Mouse (Mus musculus): ENCODE results near the gene Fig4. TPM values are rescaled to one million over a fixed set of nuclear protein-coding genes. Genes with fewer than 3 reads are reported as not detected.

Fig4 gene
- total RNA-seq, 1 experiment = 24.6 TPM

GRCm38 (mm10) chr10:41218897-41219296 is 84.2 kb downstream of the Fig4 start:
- H3K4me1 ChIP-seq (ENCODE audit: control insufficient read depth in 2 of 2, insufficient read depth in 2 of 2, low read length in 2 of 2, poor library complexity in 1 of 2) = no peaks in the 10 kb centered on the region
- no peaks in the 10 kb centered on the region; the same call in 1 of the 2 replicates for H3K36me3 ChIP-seq (ENCODE audit: control insufficient read depth, insufficient read depth, low read length, poor library complexity, severe bottlenecking)
- TF ChIP-seq HCFC1 (IDR thresholded peaks at IDR 0.05; ENCODE audit: borderline replicate concordance, insufficient read depth, low read length) = no peak
- no peak for TF ChIP-seq MAFK (IDR thresholded peaks at IDR 0.05; ENCODE audit: insufficient read depth, low read depth, low read length)
- no peak for TF ChIP-seq ZC3H11A (IDR thresholded peaks at IDR 0.05; ENCODE audit: borderline replicate concordance, low read depth, low read length)
- TF ChIP-seq ZNF384 (IDR thresholded peaks at IDR 0.05; ENCODE audit: low read depth, low read length) = no peak
- TF ChIP-seq CHD2 (IDR thresholded peaks at IDR 0.05; ENCODE audit: low read depth, low read length) = no peak
- in situ Hi-C loops (cut with MboI; ENCODE audit: low sequenced_read_pairs in 2 of 2, unreplicated experiment in 2 of 2) = no loop called here
- H3K27ac ChIP-seq (ENCODE audit: insufficient read depth, low read depth, low read length, poor library complexity, severe bottlenecking) = no peak overlapping the region
- no peak overlapping the region for H3K4me3 ChIP-seq (ENCODE audit: insufficient read depth in 1 of 2, low read depth in 1 of 2, low read length in 2 of 2, poor library complexity in 1 of 2, severe bottlenecking in 1 of 2)
- no peaks in the 10 kb centered on the region for H3K9me3 ChIP-seq (ENCODE audit: control insufficient read depth, insufficient read depth, low read depth, low read length)
- no peak for DNase-seq (ENCODE audit: low read depth, low spot score)
- H3K9ac ChIP-seq (ENCODE audit: insufficient read depth, low read depth, low read length, poor library complexity, severe bottlenecking) = no peak overlapping the region

GRCm38 (mm10) chr10:41214083-41214482 is 89.0 kb downstream of the Fig4 start:
- no peak for DNase-seq (ENCODE audit: low read depth, low spot score)
- Histone ChIP-seq H3K9ac (ENCODE audit: insufficient read depth, low read depth, low read length, poor library complexity, severe bottlenecking) (no peak overlapping the region), H3K4me3 (ENCODE audit: insufficient read depth in 1 of 2, low read depth in 1 of 2, low read length in 2 of 2, poor library complexity in 1 of 2, severe bottlenecking in 1 of 2) (no peak overlapping the region), H3K9me3 (ENCODE audit: control insufficient read depth, insufficient read depth, low read depth, low read length) (no peaks in the 10 kb centered on the region), H3K27ac (ENCODE audit: insufficient read depth, low read depth, low read length, poor library complexity, severe bottlenecking) (no peak overlapping the region), H3K36me3 (ENCODE audit: control insufficient read depth, insufficient read depth, low read length, poor library complexity, severe bottlenecking) (no peaks in the 10 kb centered on the region), H3K4me1 (ENCODE audit: control insufficient read depth in 2 of 2, insufficient read depth in 2 of 2, low read length in 2 of 2, poor library complexity in 1 of 2) (peaks cover 0 to 3% of the 10 kb centered on the region in 2 experiments; a peak in 1 of 4 replicates)
- in situ Hi-C loops (cut with MboI; ENCODE audit: low sequenced_read_pairs in 2 of 2, unreplicated experiment in 2 of 2) = no loop called here
- no peak for TF ChIP-seq CHD2 (IDR thresholded peaks at IDR 0.05; ENCODE audit: low read depth, low read length)
- TF ChIP-seq ZC3H11A (IDR thresholded peaks at IDR 0.05; ENCODE audit: borderline replicate concordance, low read depth, low read length) = no peak
- no peak for TF ChIP-seq ZNF384 (IDR thresholded peaks at IDR 0.05; ENCODE audit: low read depth, low read length)
- TF ChIP-seq MAFK (IDR thresholded peaks at IDR 0.05; ENCODE audit: insufficient read depth, low read depth, low read length) = no peak
- no peak for TF ChIP-seq HCFC1 (IDR thresholded peaks at IDR 0.05; ENCODE audit: borderline replicate concordance, insufficient read depth, low read length)

- H3K36me3 ChIP-seq (ENCODE audit: control insufficient read depth, insufficient read depth, low read length, poor library complexity, severe bottlenecking) = no peaks in the 10 kb centered on the region
- H3K9me3 ChIP-seq (ENCODE audit: control insufficient read depth, insufficient read depth, low read depth, low read length) = no peaks in the 10 kb centered on the region
- in situ Hi-C loops (cut with MboI; ENCODE audit: low sequenced_read_pairs in 2 of 2, unreplicated experiment in 2 of 2) = no loop called here
- no peak for DNase-seq (ENCODE audit: low read depth, low spot score)
- H3K4me1 ChIP-seq (ENCODE audit: control insufficient read depth in 2 of 2, insufficient read depth in 2 of 2, low read length in 2 of 2, poor library complexity in 1 of 2) = peaks cover 0 to 3% of the 10 kb centered on the region in 2 experiments; a peak in 1 of 4 replicates
- H3K27ac ChIP-seq (ENCODE audit: insufficient read depth, low read depth, low read length, poor library complexity, severe bottlenecking) = no peak overlapping the region
- no peak overlapping the region for H3K4me3 ChIP-seq (ENCODE audit: insufficient read depth in 1 of 2, low read depth in 1 of 2, low read length in 2 of 2, poor library complexity in 1 of 2, severe bottlenecking in 1 of 2)
- no peak overlapping the region for H3K9ac ChIP-seq (ENCODE audit: insufficient read depth, low read depth, low read length, poor library complexity, severe bottlenecking)
- TF ChIP-seq MAFK (IDR thresholded peaks at IDR 0.05; ENCODE audit: insufficient read depth, low read depth, low read length) = no peak
- no peak for TF ChIP-seq CHD2 (IDR thresholded peaks at IDR 0.05; ENCODE audit: low read depth, low read length)
- TF ChIP-seq HCFC1 (IDR thresholded peaks at IDR 0.05; ENCODE audit: borderline replicate concordance, insufficient read depth, low read length) = no peak
- TF ChIP-seq ZC3H11A (IDR thresholded peaks at IDR 0.05; ENCODE audit: borderline replicate concordance, low read depth, low read length) = no peak
- TF ChIP-seq ZNF384 (IDR thresholded peaks at IDR 0.05; ENCODE audit: low read depth, low read length) = no peak
Measured at GRCm38 (mm10) chr10:41209538-41209937, 93.5 kb downstream of the Fig4 start.

- Histone ChIP-seq H3K27ac (ENCODE audit: insufficient read depth, low read depth, low read length, poor library complexity, severe bottlenecking) (no peak overlapping the region), H3K36me3 (ENCODE audit: control insufficient read depth, insufficient read depth, low read length, poor library complexity, severe bottlenecking) (no peaks in the 10 kb centered on the region), H3K9me3 (ENCODE audit: control insufficient read depth, insufficient read depth, low read depth, low read length) (no peaks in the 10 kb centered on the region), H3K4me1 (ENCODE audit: control insufficient read depth in 2 of 2, insufficient read depth in 2 of 2, low read length in 2 of 2, poor library complexity in 1 of 2) (peaks cover 0 to 3% of the 10 kb centered on the region in 2 experiments; a peak in 1 of 4 replicates), H3K9ac (ENCODE audit: insufficient read depth, low read depth, low read length, poor library complexity, severe bottlenecking) (no peak overlapping the region), H3K4me3 (ENCODE audit: insufficient read depth in 1 of 2, low read depth in 1 of 2, low read length in 2 of 2, poor library complexity in 1 of 2, severe bottlenecking in 1 of 2) (no peak overlapping the region)
- peak; percentile 17 for DNase-seq (ENCODE audit: low read depth, low spot score)
- no peak for TF ChIP-seq HCFC1 (IDR thresholded peaks at IDR 0.05; ENCODE audit: borderline replicate concordance, insufficient read depth, low read length)
- no peak for TF ChIP-seq MAFK (IDR thresholded peaks at IDR 0.05; ENCODE audit: insufficient read depth, low read depth, low read length)
- no peak for TF ChIP-seq CHD2 (IDR thresholded peaks at IDR 0.05; ENCODE audit: low read depth, low read length)
- TF ChIP-seq ZC3H11A (IDR thresholded peaks at IDR 0.05; ENCODE audit: borderline replicate concordance, low read depth, low read length) = no peak
- no peak for TF ChIP-seq ZNF384 (IDR thresholded peaks at IDR 0.05; ENCODE audit: low read depth, low read length)
- in situ Hi-C loops (cut with MboI; ENCODE audit: low sequenced_read_pairs in 2 of 2, unreplicated experiment in 2 of 2) = no loop called here
Measured at GRCm38 (mm10) chr10:41208860-41209377, 94.1 kb downstream of the Fig4 start.
